Mouse (Mus musculus) testis, adult 2 months (tissue): ENCODE data around the gene Wnt5b.

ENCODE experiments used
- CTCF ChIP-seq: fragments of 200-500 bp; IDR thresholded peaks from 2 replicates; pipeline ENCODE4 v1.5.1; 2012; ENCODE audit warnings: low read depth, mild to moderate bottlenecking, inconsistent platforms, low read length, moderate library complexity; ENCODE audit not compliant: control insufficient read depth, insufficient read depth, insufficient replicate concordance
- POLR2A ChIP-seq: fragments of 200-500 bp; IDR thresholded peaks from 2 replicates; pipeline ENCODE4 v1.6.1; 2012; ENCODE audit warnings: low read depth, mild to moderate bottlenecking, inconsistent platforms, low read length, moderate library complexity; ENCODE audit not compliant: control insufficient read depth

- no peak for TF ChIP-seq CTCF
- no peak for TF ChIP-seq POLR2A
Measured at GRCm38 (mm10) chr6:119448321-119449059, 95.7 kb downstream of the Wnt5b start.
